Mouse (Mus musculus): ENCODE results near the gene Atp2c1. TPM values are rescaled to one million over a fixed set of nuclear protein-coding genes. Genes with fewer than 3 reads are reported as not detected.

Gene Atp2c1
- 10.9 and 12.9 TPM in 2 replicates for polyA plus RNA-seq (2012; rRNA removed)

DNA sequence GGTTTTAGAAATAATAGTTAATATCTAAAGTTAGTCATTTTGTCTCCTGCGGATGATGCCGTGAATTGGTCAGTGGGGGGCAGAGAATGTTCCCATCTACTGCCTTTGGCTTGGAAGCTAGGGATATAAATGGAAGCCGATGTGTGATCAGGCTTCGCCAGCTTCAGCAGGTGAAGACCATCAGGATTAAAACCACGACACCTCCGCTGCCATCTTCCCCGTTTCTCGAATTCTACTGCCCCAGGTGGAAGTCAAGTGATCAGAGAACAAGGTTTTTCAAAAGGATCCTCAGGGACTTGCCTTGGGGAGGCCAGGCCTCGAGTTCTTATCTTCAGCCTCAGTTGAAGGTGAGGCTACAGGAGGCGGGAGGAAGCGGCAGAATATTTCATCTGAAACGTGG lies at the start of gene Atp2c1:
TSS of gene Atp2c1 (minus strand) at position 101 of the 400 bp plus-strand sequence.

DNA sequence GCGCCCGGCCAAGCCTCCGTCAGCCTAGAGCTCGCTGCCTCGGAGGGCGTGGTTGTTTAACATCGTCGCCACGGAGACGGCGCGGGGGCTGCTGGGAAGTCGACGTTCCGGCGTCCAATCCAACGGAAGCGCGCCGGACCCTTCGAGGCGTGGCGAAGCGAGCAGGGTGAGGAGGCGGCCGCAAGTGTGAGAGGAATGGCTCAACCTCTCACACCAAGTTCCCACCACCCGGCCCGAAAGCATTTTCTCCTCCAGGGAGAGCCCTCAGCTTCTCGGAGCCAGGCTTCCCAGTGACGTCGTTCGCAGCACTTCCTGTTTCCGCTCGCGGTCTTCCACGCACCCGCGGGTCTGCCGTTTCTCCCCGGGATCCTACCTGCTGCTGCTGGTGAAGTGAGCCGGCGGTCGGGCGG lies 131.9 kb downstream of the Atp2c1 start, which contains the start of the genes Aste1 and Nek11:
TSS of gene Aste1 (plus strand) at position 175 of the 410 bp plus-strand sequence.
TSS of gene Nek11 (minus strand) at position 307 of the 410 bp plus-strand sequence.

Other genes with a start within 250 kb of the Atp2c1 start
- gene Aste1, start 131.9 kb downstream of the Atp2c1 start, polyA plus RNA-seq (2012; rRNA removed): 2.7 and 3.3 TPM in 2 replicates
- gene Nek11, start 131.8 kb downstream of the Atp2c1 start, polyA plus RNA-seq (2012; rRNA removed): not detected in 2 replicates
- 4.6 and 4.7 TPM in 2 replicates for gene Pik3r4, start 115.7 kb upstream of the Atp2c1 start, polyA plus RNA-seq (2012; rRNA removed)

All from liver, embryonic 14 days (tissue).